Mouse (Mus musculus) embryonic fibroblast, embryonic 13.5 days (primary cell): ENCODE results near the gene Grn. TPM values are rescaled to one million over a fixed set of nuclear protein-coding genes. Genes with fewer than 3 reads are reported as not detected.

Source experiments
- H3K27ac ChIP-seq: 2 replicates; pipeline ENCODE4 v1.5.1; 2012; ENCODE audit warnings: low read length, control low read depth, inconsistent platforms; ENCODE audit not compliant: insufficient read depth
- H3K4me1 ChIP-seq: 2 replicates; pipeline ENCODE4 v1.6.1; 2011; ENCODE audit warnings: low read length; ENCODE audit not compliant: control insufficient read depth, insufficient read depth
- H3K4me3 ChIP-seq: 2 replicates; pipeline ENCODE4 v1.5.1; 2011; ENCODE audit warnings: mild to moderate bottlenecking, control low read depth, low read length; ENCODE audit not compliant: insufficient read depth
- CTCF ChIP-seq: IDR thresholded peaks from 2 replicates; pipeline ENCODE4 v1.5.1; 2011; ENCODE audit warnings: mild to moderate bottlenecking, control low read depth, low read length, moderate library complexity, borderline replicate concordance; ENCODE audit not compliant: insufficient read depth
- POLR2A ChIP-seq: IDR thresholded peaks from 2 replicates; pipeline ENCODE4 v1.6.1; 2011; ENCODE audit warnings: low read depth, mild to moderate bottlenecking, control low read depth, low read length, moderate library complexity
- polyA plus RNA-seq: library from polyadenylated mRNA; stranded (reverse); fragments of >200 nt; gene quantifications from 2 replicates; pipeline ENCODE4 v1.2.4, GENCODE M21; 2011; ENCODE audit warnings: low read depth; ENCODE audit not compliant: missing spikeins, insufficient read length

Gene Grn
- polyA plus RNA-seq, 1 experiment, result 252 TPM

DNA sequence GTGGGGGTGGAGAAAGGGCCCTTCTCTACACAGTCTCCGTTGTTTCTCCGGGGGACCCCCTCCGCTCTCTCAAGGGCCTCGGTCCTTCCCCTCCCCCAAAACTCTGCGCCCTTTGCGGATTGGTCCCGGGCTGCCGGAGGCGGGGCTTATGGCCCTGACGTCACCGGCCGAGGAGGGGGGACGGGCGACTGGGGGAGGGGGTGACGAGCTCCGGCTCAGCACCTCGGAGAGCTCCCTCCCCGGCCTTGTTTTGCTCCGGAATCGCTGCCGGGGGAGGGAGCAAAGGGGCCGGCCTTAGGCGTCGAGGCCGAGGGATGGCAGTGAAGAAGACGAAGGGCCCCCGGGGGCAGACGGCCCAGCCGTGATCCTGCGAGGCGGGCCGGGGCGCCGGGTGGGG, 36.9 kb upstream of the Grn start, which contains the start of gene Rundc3a:
Rundc3a (plus strand) TSS at position 166 of the 397 bp plus-strand sequence.
- Histone ChIP-seq H3K27ac (no peak within 1 kb of the TSS), H3K4me1 (no peaks in the 10 kb centered on the region), H3K4me3 (no peak within 1 kb of the TSS)
- TF ChIP-seq CTCF (no peak), POLR2A (no peak)

DNA sequence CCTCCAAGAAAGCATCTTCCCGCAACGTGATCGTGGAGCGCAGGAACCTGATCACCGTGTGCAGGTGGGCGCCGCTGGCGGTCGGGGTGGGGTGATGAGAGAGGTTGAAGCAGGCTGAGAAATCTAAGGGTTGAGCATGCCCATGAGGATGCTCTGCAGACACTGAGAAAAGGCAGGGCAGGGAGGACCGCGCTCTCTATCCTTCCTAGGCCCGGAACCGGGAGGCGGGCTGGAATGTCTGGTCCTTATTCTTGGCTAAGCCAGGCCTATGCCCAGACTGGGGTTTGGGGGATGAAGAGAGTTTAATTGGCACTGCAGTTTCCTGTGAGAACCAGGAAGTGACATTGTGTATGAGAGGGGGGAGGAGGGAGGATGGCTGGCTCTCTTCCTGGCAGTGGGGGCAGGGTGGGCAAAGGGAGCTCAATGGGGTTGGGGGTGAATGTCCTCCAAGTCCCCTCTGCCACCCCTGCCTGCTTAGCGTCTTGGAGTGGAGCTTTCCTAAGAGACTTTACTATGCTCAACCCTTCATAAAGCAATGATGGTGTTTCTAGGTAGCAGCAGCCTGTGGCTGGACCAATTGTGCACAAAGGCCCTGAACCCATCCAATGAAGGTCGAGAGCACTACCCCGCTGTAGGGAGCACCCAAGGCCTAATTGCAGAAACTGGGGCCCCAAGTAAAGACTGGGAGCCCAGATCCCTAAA, 36.2 kb upstream of the Grn start:
- Histone ChIP-seq H3K4me1 (no peaks in the 10 kb centered on the region), H3K27ac (no peak overlapping the region), H3K4me3 (no peak overlapping the region)
- TF ChIP-seq POLR2A, result no peak
- no peak for TF ChIP-seq CTCF

DNA sequence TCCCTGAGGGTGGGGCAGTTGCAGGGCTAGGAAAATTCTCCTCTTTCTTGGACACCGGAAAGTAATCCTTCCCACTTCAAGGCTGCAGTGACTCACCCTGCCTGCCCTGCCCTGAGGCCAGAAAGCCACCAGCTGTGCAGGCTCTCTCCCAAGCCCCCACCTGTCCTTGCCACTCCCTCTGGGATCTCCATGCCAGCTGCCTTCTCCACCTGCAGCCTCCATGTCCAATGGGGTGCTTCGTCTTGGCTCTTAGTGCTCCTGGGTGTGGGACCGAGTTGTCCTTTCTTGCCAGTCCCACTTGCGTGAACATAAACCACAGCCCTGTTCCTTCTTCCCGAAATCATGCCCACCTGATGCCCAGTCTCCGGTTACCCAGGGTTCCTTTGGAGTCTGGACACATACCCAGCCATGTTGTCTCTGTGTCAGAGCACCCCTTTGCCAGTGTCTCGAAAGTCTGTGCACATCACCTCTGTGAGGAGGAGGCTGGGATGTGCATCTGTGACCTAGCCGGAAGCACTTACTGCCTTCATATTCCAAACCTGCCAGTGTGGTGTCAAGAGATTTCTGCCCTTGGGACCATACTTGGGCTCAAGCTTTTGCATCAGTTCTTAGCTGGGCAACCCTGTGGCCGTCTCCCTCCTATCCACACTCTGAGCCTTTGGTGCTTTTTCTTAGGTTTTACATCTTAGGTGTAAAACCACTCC, 35.5 kb upstream of the Grn start:
- H3K4me1 ChIP-seq, result no peaks in the 10 kb centered on the region
- H3K27ac ChIP-seq, result no peak overlapping the region
- TF ChIP-seq POLR2A (no peak), CTCF (no peak)
- H3K4me3 ChIP-seq, result no peak overlapping the region

DNA sequence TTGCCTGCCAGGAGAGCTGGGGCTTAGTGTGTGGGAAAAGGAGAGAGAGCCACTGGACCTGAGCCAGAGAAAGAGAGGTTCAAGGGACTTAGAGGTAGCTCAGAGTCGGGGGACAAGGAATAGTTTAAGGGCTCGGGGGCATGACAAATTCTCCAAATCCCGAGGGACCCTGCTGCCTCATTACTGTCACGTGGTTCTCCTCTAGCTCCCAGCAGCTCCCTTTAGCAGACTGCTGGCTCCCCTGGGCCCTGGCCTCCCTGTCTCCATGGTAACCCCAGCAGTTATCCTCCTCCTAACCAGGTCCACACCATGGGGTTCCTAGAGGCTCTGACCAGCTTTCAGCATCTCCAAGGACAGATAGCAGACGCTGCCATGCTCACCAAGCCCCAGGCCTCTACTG, 34.9 kb upstream of the Grn start:
- TF ChIP-seq CTCF, result no peak
- TF ChIP-seq POLR2A, result no peak
- Histone ChIP-seq H3K4me3 (no peak overlapping the region), H3K27ac (no peak overlapping the region), H3K4me1 (no peaks in the 10 kb centered on the region)

DNA sequence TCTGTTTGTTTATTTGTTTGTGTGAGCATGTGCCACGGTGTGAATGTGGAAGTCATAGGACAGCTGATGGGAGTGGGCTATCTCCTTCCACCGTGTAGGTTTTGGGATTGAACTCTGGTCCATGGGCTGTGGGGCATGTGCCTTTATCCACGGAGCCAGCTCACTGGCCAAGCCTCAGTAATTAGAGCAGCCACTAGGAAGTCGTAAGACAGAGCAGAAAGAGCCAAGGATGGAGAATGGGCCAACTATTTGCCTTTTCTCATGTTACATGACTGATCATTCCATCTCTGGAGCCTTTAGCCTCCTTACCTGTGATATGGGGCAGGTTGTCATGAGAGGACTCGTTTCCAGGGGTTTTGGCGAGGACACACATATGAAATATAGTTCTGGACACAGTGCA, 33.9 kb upstream of the Grn start:
- no peak for TF ChIP-seq POLR2A
- no peak for TF ChIP-seq CTCF
- H3K4me3 ChIP-seq, result no peak overlapping the region
- no peak overlapping the region for H3K27ac ChIP-seq
- no peaks in the 10 kb centered on the region for H3K4me1 ChIP-seq

DNA sequence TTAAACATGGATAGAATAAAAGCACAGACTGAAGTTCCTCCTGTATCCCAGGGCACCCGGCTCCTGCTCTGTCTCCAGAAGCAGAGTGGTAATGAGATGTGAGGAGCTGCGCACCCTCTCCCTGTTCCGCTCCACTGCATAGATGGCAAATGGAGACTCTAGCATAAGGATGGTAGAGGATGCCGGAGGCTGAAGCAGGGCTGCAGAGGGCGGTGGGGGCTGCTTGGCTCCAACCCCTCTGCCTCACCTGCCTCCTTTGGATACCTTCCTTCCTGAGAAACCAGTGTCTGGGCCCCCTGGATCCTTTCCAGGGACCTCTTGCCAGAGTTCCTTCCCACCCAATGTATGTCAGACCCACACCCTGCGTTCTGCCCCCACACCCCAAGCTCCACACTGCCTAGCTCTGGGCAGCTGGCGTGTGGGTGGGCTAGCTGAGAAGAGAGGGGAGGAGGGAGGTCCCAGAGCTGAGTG, 33.4 kb upstream of the Grn start:
- no peak overlapping the region for H3K27ac ChIP-seq
- H3K4me3 ChIP-seq, result no peak overlapping the region
- no peak for TF ChIP-seq POLR2A
- no peak for TF ChIP-seq CTCF
- no peaks in the 10 kb centered on the region for H3K4me1 ChIP-seq

DNA sequence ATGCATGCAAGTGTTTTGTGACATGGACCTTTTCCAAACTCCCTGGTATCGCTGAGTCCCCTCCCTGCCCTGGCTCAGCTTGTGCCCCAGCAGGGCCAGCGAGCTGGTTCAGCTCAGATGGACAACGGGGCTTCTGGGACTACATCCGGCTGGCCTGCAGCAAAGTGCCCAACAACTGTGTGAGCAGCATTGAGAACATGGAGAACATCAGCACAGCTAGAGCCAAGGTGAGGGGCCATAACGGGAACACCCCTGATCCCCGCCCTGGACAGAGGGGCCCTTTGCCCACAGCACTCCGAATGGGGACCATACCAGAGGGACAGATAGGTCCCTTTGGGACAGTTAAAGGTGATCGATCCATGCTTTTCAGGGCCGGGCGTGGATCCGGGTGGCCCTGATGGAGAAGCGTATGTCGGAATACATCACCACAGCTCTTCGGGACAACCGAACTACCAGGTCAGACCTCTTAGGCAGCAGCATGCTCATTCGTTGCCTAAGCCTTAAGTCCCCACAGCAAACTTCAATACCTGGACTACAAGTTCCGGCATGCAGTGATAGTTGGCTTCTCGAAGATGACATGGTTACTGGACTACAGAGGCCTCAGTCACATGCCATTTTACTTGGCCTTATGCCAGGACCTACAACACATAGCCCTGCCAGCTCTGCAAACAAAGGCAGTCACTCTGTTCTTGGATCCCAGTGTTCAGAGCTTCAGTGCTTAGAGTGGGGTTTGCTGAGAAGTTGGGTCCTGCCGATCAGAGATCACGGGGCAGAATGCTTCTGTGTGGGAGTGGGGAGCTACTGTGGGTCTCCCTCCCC, 31.9 kb upstream of the Grn start:
- Histone ChIP-seq H3K4me1 (no peaks in the 10 kb centered on the region), H3K4me3 (no peak overlapping the region), H3K27ac (no peak overlapping the region)
- TF ChIP-seq POLR2A, result no peak
- no peak for TF ChIP-seq CTCF

DNA sequence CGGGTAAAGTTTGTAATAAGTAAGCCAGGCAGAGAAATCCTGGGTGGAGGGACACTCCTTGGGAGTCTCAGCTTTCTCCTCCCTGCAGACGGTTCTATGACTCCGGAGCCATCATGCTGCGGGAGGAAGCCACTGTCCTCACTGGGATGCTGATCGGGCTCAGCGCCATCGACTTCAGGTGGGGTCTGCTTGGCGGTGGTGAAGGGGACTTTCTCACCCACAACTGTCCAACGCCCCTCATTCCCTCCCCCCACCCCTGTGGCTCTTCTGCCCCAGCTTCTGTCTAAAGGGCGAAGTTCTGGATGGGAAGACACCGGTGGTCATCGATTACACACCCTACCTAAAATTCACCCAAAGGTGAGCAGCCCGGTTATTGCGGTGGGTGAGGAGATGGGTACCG, 31.0 kb upstream of the Grn start:
- Histone ChIP-seq H3K4me1 (no peaks in the 10 kb centered on the region), H3K4me3 (no peak overlapping the region), H3K27ac (no peak overlapping the region)
- no peak for TF ChIP-seq POLR2A
- TF ChIP-seq CTCF, result no peak

DNA sequence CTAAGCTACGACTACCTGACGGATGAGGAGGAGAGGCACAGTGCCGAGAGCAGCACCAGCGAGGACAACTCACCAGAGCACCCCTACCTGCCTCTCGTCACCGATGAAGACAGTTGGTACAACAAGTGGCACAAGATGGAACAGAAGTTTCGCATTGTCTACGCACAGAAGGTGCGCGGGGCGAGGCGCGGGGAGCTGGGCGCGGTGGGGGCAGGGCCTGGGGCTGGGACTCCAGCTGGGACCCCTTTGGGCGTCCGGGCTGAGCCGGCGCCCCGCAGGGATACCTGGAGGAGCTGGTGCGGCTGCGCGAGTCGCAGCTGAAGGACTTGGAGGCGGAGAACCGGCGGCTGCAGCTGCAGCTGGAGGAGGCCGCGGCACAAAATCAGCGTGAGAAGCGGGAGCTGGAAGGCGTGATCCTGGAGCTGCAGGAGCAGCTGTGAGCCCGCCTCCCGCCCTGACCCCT, 30.5 kb upstream of the Grn start:
- TF ChIP-seq POLR2A, result no peak
- TF ChIP-seq CTCF, result no peak
- Histone ChIP-seq H3K4me1 (no peaks in the 10 kb centered on the region), H3K4me3 (no peak overlapping the region), H3K27ac (no peak overlapping the region)
